Mouse (Mus musculus) small intestine, adult 2 months (tissue): ENCODE results near the gene Prkab2.

Experiments used
- CTCF ChIP-seq: fragments of 200-500 bp; IDR thresholded peaks from 2 replicates; pipeline ENCODE4 v1.5.1; 2012; ENCODE audit warnings: low read depth, mild to moderate bottlenecking, control low read depth, inconsistent platforms, low read length, moderate library complexity, mixed read lengths; ENCODE audit not compliant: insufficient replicate concordance, insufficient read length; ENCODE audit errors: extremely low read depth
- POLR2A ChIP-seq: fragments of 200-500 bp; IDR thresholded peaks from 2 replicates; pipeline ENCODE4 v1.6.1; 2012; ENCODE audit warnings: low read depth, mild to moderate bottlenecking, control low read depth, inconsistent platforms, low read length, moderate library complexity

DNA sequence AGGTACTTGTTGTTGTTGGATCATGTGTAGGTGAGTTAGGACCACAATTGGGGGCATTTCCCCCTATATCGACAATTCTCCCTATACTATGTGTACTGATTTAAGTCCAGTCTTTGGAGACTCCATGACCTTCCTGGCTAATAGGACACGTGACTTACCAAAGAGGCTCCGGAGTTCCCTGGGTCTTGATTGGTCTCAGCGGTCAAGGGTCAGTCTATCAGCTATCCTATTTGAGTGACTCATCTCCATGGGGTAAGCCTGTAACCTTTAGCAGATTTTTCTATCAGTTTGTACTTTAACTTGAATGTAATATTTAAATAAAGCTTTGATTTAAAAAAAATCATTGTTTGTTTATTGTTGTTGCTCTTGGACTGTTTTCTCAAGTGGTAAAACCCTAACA, 37.3 kb upstream of the Prkab2 start:
- TF ChIP-seq CTCF (no peak), POLR2A (no peak)
